Mouse (Mus musculus) CD4-positive, CD25-positive, alpha-beta regulatory T cell (primary cell): Measurements from ENCODE around the gene Cabcoco1. TPM values are rescaled to one million over a fixed set of nuclear protein-coding genes. Genes with fewer than 3 reads are reported as not detected.

ENCODE experiments used
- polyA plus RNA-seq: library from polyadenylated mRNA; unstranded; fragments of 100-300 nt; shearing (Covaris generic); gene quantifications from one replicate; pipeline ENCODE4 v1.2.1, GENCODE M21; 2017

The Cabcoco1 gene
- polyA plus RNA-seq: 2.8 TPM

DNA sequence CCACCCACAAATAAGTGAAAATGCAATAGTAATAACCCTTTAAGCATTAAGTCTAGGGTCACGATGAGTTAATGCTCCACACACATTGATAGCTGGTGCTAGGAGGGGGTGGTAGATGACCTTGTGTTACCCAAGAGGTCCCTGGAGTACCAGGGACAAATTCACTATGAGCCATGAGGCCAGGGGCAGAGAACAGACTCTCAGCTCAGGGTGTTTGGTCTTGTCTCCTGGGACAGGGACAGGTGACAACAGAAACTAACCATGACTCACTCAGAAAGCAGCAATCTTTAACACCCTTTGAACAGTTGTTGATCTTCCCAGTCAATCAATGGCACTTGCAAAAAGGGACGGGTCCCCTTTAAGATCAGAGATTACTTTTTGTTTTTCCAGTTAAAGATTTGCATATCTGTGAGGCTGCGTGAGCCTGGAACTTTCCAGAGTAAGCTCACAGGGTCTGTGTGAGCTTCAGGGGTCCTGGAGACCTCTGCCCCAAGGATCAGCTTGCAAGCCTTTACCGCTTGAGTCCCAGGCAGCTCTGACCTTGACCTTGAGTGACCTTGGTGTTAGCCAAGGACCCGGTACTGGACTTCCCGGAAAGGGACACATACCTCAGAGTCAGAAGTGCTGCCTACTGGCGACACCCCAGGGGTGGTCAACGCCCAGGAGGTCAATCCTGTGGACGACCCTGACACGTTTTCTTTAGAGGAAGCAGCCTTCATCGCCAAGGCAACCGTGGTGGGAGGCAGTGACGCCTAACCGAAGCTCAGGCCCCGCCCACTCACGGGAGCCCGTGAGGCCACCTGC is at the start of gene Cabcoco1:
TSS of gene Cabcoco1 (minus strand) at position 758 of the 804 bp plus-strand sequence.

Other genes with a start within 250 kb of the Cabcoco1 start
- gene Tmem26, start 181.8 kb upstream of the Cabcoco1 start, polyA plus RNA-seq: 0.45 TPM